Mouse (Mus musculus) ES-E14 (cell line): ENCODE measurements around the gene Macrod2.

Experiments
- HCFC1 ChIP-seq: IDR thresholded peaks from 2 replicates; pipeline ENCODE4 v1.6.1; 2012; ENCODE audit warnings: low read length, inconsistent platforms, borderline replicate concordance; ENCODE audit not compliant: insufficient read depth
- MAFK ChIP-seq: IDR thresholded peaks from 2 replicates; pipeline ENCODE4 v1.6.1; 2014; ENCODE audit warnings: mild to moderate bottlenecking, low read depth, low read length, inconsistent platforms; ENCODE audit not compliant: insufficient read depth
- ZNF384 ChIP-seq: IDR thresholded peaks from 2 replicates; pipeline ENCODE4 v1.6.1; 2012; ENCODE audit warnings: low read depth, low read length, inconsistent platforms

GRCm38 (mm10) chr2:140773456-140773855 is 378.3 kb downstream of the Macrod2 start:
- TF ChIP-seq MAFK, result no peak
- TF ChIP-seq HCFC1, result no peak
- no peak for TF ChIP-seq ZNF384
